Mouse (Mus musculus) right cerebral cortex, postnatal 4 days (tissue): ENCODE measurements around the gene Pafah1b2.

Source experiments
- DNase-seq: peaks from one replicate; pipeline ENCODE4 v3.0.0-alpha.2; 2022

Gene Pafah1b2

DNA sequence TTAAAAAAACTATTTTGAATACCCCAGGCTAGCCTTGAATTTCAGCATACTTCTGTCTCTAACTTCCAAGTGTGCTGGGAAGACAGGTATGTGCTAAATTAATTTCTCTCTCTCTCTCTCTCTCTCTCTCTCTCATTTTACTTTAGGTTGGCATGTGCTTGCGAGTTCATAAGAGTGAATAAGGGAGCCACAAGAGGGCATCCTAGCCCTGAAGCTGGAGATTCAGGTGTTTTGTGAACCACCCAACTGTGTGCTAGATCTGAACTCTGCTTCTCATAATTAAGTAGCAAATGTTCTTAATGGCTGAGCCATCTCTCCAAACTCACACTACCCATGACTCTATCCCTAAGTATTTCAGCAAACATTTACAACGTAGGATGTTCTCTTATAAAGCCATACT lies 35.6 kb downstream of the Pafah1b2 start:
- DNase-seq = no peak

DNA sequence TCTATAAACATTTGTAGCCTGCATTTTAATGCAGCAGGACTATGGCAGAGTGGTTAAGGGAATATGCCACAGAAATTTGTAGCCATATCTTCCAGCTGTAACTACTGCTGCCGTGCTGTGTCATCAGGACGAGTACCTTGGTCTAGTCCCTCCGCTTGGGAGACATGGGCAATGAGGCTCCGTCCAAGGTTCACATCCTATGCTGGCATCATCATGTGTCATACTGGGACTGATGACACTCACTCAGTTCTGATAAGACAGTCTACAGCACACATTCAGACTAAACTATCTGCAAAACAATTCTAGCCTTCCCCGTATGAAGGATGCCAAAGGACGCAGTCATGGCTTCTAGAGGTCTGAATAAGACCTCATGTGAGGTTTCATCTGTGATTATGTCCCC lies 48.9 kb downstream of the Pafah1b2 start:
- DNase-seq = no peak

DNA sequence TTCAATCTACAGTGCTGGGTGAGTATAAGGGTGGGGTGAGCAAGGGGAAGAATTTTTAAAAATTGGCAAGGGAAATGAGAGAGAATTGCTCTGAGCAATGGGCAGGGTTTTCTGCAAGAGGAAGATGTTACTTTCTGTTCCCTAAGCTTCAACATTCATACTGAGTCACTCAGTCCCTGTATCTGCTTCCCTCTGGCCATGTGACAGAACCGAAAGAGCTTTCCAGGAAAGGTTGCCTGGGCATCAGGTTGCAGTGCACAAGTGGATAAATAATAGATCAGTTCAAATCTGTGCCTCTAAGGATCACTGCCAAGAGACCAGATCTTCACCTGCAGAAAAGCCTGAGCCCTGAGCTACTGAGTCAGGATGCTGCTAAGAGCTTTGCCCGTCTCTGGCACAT lies 50.6 kb downstream of the Pafah1b2 start:
- no peak for DNase-seq

DNA sequence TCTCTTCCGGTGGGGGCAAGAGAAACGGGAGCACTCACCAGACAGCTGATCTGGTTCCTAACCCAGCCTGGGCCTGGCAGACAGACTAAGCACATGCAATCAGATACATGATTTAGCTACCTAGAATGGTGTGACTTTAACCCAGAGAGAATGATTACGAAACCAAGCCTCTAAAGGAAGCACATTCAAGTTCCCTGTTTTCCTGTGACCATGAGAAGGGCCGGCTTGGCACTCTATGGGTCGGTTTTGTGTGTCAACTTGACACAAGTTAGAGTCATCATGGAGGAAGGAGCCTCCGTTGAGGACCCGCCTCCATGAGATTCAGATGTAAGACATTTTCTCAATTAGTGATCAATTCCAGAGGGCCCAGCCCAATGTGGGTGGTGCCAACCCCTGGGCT lies 52.8 kb downstream of the Pafah1b2 start:
- DNase-seq = no peak

DNA sequence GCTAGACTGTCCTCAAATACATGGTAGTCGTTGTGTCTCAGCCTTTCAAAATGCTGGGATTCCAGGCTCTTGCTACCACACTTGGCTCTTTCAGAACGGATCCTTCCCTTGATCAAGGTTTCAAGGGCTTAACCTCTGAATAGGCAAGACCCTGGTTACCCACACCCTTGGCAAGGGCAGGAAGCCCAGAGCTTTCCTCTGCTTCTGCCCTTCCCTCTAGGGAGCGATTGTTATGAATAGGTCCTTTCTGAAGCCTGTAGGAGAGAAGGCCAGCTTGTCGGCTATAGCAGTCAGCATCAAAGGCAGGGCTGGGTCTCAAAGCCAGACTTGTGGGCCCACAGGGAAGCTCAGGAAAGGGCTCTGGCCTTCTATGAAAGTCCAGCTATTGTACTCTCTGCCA lies 53.6 kb downstream of the Pafah1b2 start:
- no peak for DNase-seq

DNA sequence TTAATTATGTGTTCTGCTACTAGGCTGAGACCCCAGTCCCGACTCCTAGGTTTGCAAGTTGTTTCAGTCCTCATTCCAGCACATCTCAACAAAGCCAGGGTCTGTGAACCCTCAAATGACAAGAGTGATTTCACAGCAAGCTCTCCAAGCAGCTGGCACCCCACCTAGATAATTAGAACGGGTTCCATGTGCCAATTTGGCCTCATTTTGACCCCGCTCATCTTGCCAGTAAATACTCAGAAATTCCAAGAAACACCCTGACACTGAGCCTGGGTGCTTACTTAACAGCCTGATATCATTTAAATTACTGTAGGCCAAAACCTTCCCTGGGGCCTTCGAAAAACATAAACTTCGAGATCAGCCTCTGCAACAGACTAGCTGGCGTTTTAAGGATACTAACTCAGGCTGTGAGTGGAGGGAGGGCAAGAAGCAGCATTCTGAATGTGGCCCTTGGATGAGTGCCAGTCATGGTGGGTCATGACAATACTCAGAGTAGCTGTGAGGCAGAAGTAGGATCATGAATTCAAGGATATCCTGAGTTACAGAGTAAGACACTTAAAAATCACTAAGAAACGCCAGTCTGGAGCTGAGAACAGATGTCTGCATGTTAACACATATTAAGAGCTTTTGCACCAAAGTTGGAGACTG lies 54.3 kb downstream of the Pafah1b2 start:
- no peak for DNase-seq

DNA sequence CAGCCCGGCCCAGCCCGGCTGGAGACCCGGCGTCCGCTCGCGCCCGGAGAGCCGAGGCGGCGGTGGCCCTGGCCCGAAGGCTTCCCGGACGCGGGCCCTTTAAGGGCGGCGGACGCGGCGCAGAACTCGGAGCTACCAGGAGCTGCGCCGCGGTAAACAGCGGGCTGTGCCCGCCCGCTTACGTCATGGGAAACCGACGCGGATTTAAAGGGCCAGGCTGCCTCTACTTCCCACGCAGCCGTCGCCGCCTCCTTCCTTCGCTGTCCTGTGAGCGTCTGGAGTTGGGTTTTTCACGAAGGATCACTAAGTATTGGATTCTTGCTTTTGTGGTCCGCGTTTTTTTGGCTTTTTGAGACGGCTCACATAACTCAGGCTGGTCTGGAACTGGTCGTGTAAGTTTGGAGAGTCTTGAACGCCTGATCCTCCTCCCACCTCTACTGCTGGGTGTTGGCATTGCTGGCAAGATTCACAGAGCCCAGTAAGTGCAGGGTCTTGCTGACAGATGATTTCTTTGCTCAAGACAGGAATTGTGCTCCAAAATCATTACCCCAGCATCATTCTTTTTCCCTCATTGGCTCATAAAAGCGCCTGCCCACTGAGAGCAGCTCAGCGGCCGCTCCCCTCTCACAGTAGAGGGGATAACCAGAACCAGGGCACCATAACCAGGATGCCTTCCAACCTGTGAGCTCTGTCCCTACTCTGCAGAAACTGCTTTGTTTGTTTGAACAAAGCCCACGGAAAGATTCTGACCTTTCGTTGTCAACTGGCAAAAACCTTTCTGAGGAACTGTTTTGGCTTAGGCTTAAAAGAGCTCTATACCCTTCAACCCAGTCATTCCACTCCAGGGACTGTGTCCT lies 57.2 kb downstream of the Pafah1b2 start, which contains the start of gene Sidt2:
Sidt2 (minus strand) TSS at position 152 of the 857 bp plus-strand sequence.
- peak; percentile 83 for DNase-seq

DNA sequence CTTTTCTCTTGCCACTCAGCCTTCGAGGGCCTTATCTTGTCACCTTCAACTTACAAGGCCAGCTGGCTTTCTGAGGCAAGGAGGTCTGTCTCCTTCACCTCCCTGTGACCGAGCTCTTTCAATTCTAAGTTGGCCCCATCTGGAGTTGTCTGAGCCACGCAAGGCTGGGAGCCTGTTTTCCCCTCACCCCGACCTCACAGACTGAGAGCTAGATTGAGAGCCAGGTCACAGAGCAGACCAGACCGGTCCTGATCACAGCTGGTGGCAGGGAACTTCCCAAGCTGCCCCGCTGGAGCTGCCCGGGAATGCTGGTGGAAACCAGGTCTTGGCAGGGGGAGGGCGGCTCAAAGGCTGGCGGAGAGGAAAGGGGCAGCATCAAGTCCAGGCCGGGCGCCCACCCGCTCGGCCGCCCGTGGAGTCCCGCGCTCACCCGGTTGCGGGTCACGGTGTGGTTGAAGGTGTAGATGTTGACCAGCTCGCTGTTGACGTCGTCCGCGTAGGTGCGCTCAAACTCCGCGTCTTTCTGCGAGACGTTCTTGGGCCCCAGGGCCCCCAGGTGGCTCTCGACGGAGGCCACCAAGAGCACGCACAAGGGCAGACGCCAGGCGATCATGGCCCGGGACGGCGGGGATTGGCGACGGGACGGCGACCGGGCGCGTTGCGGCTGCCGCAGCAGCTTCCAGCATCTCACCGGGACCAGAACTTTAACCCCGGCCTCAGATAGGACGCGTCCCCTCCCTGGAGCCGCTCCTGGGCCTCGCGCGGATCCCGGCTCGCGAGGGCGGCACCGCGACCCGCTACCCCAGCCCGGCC lies 58.0 kb downstream of the Pafah1b2 start:
- peak; percentile 31 for DNase-seq

DNA sequence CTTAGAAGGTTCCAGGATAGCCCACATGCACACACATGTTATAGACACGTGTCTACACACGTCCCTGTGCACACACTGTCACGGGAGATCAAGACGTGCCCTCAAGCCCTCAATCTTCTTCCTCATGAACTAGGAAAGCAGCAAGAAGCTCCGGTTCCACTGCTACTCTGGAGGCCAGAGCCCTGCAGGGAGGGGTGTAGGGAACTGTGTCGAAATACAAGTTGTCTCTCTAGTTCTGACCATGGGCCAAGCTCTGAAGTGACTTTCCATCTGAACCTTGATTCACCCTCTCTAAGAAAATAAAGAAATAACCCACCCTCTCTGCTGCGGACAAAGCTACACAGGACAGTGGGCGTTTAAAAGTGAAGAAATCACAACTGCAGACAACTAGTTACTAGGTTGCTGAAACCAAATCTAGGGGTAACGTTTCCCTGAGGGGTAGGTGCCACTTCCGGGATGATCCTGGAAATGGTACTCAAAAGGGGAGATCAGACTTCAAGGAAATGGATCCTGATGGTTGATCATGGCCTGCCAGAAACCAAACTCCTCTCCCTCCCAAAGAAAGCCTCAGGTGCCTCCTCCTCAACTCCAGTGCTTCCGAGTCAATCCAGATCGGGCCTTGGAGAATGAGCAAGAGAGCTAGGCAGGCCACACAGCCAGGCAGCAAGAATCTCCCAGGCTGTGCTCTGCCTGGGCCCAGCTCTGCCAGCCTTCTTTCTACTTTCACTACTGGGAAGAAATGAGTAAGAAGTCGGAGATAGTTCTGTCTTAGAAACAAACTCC lies 58.8 kb downstream of the Pafah1b2 start:
- DNase-seq = no peak

DNA sequence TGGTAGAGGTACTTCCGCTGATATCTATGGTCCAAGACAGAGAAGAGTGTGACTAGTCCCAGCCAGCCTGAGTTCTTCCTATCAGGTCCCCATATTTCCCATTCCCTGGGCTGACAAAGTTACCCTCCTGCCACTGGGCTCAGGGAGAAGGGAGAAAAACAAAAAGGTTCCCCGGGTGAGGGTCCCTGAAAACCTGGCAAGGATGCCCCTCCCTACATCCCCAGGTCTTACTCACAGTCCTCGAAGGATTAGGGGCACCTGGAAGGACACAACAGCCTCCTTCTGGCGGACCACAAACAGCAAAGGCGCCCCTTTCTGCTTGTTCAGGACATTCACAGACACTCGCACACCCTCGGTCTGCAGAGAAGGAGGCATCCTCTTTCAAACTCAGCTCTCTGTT lies 59.6 kb downstream of the Pafah1b2 start:
- no peak for DNase-seq

DNA sequence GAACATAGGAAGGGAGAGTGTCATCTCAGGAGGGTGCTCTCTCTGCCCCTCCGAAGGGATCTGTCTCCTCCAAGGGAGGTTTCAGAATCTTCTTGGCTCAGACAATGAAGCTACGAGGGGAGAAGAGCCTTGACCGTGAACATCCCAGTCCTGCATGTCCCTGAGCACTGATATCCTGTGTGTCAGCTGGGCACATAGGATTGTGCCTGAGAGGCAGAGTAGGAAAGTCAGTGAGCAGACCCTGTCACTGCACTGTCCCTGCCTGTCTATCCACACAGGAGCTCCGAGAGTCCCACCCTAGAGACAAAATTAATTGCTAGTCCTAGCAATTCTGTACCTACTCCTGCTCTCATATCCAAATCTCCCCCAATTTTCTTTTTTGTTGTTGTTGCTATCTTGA lies 60.4 kb downstream of the Pafah1b2 start:
- DNase-seq = no peak

DNA sequence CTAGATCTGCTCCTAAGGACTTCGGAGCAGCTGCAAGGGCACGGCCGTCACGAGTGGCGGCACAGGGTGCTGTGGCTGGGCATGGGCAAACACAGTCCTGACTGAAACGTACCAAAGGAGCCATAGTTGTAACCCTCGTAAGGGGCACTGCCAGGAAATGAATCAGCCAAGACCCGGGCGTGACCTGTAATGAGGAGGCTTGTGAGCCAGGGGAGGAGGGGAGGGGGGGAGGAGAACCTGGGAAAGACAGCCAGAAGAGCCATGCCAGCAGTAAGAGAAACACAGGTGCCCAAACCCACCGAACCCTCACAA lies 65.7 kb downstream of the Pafah1b2 start:
- no peak for DNase-seq

DNA sequence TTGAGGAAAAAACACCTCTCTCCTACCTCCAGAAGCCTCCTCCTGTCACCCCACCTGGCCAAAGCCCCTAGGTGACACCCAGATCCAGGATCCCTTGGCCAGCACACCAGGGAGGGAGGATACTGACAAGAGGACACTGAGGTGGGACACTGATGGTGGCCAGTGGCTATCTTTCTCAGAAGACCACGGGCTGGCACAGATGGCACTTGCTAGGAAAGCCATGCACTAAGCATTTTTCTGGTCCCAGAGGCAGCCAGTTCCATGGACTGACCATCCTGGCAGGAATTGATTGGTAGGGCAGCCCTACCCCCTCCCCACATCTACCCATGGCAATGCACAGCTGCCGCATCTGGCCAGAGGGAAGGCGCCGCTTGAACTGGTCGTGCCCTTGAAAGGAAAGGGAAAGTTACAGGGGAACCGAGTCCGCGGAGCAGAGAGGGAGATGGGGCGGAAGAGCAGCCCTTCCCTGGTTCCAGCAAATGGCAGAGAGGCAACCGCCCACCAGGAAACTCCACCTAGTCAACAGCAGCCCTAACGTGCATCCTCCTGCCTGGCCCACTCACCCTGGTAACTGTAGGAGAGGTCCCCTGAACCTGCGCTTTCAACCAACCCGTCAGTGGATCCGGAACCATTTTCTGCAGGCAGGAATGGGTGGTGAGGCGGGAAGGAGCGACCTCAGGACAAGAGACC lies 66.2 kb downstream of the Pafah1b2 start:
- no peak for DNase-seq

DNA sequence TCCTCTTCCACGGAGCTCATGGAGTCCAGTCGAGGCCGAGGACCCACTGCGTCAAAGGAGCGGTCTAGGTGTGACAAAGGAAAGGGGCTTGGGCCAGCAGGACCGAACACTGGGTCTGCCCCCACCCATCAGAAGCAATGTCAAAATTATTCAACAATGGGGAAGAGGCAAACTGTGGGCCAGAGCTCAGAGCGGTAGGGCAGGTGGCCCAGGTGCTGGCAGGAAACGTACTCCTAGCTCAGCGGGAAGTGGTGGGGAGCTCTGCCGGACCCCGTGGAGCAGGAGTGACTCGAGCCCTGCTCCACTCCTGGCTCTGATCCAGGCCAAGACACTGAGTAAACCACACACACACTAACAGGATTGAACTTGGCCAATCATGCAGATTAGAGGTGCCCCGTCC lies 66.8 kb downstream of the Pafah1b2 start:
- no peak for DNase-seq

DNA sequence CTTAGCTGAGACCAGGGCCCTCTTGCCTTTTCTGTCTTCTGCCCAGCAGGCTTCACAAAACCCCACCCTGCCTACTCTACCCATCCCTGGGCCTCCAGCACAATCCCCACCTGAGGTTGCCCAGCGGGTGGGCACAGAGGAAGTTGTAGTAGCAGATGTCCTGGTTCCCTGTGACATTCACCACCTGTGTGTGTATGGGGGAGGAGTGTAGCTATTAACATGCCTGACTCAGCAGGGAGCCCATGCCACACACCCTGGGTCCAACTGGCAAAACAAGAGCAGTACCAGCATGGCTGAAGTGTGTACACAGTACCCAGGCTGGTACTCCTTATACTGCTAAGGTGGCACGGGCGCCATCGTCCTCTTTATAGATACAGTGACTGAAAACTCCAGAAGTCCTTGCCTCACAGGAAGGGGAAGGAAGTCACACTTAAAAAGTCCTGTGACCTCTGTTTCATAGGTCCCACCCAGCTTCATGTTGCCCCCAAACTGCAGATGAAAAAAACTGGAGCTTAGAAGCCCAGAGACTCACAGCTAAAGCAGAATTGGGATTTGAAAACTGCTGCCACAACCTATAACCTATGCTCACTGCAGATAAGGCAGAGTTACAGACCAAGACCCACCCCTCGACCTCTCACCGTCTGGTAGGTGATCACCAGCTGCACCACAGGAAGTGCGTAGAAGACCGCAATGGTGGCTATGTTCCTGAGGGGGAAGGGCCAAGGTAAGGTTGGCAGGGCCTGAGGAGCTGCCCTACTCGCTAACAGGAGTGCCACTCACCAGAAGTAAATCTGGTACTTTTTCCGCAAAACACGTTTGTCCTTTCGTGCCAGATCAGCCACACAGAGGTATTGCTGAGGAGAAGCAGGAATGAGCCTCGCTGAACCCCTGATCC lies 67.7 kb downstream of the Pafah1b2 start:
- no peak for DNase-seq

DNA sequence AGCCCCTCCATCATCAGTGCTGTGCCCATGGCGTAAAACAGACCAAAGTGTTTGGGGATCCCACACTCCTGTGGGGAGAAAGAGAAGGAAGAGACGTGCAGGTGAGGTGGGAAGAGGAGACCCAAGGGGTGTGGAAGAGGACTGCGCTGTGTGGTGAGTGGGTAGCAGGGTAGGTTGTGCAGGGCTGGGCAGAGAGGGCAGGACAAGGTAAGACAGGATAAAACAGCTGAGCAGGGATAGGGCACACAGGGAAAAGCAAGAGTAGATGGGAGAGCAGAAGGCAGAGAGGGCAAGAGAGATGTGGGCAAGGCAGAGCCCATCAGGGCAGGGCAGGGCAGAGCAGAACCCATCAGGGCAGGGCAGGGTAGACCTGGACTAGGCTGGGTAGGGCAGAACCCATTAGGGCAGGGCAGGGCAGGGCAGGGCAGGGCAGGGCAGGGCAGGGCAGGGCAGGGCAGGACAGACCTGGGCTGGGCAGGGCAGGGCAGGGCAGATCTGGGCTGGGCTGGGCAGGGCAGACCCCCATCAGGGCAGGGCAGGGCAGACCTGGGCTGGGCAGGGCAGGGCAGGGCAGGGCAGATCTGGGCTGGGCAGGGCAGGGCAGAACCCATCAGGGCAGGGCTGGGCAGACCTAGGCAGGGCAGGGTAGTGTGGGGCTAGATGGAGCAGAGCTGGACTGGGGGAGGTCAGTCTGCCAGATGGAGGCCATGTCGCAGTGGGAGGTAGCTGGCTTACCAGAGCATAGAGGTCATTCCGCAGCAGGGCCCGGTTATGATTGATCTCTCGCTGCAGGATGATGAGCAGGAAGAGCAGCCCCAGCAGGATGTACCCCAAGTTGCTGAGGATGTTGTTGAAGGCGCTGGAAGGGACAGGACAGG lies 68.6 kb downstream of the Pafah1b2 start:
- no peak for DNase-seq

DNA sequence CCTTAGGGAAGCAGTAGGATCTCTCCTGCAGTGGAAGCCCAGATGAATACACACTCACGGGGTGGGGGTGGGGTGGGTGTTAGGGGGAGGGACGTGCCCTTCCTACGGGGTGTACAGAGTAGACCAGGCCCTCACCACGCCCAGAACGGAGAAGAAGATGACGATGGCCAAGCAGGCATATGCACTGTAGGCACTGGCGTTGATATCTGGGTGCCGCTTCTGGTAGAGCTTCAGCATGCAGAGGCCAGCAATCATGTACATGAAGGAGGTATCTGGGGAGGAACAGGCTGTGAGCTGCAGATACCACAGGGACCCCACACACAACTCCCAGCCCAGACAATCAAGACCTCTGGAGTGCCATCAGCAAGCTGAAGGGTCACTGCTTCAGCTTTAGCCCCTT lies 69.6 kb downstream of the Pafah1b2 start:
- DNase-seq = no peak

DNA sequence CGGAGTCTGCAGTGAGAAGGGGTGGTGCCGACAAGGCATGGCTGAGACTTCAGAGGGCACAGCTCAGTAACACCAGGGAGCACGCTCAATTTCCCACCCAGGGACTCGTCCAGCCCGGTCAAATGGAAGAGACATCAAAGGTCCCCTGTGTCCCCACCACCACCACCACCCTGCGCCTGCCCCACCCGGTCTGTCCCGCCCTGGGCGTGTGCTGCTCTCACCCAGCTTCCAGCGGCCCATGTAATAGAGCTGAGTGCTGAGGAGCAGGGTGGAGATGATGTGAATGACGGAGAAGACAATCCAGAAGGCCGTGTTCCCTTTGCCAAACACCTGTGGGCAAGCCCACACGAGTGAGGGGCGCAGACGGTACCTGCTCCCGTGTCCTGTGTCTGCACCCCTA lies 70.0 kb downstream of the Pafah1b2 start:
- DNase-seq = no peak

DNA sequence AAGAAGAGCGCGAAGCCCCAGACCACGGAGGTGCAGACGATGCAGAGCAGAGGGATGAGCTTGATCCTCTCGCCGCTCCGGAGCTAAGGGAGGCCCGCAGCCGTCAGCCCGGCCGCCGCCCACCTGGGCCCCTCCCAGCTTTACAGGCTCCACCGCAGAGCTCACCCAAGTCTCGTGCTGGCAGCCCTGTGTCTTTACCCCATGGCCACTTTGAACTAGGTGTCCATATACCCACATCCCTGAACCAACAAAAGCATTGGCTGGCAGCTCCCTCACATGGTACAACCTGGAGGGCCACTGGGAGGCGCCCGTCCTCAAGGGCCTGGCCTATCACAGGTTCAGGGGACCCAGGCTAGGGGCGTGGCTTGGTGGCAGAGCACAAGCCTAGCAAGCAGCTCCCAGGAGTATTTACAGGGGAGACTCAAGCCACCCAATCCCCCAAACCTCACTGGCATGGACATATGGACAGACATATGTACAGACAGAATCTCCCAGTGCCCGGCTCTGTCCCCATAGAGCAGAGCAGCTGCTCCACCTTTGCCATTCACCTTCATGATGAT lies 71.1 kb downstream of the Pafah1b2 start:
- no peak for DNase-seq

DNA sequence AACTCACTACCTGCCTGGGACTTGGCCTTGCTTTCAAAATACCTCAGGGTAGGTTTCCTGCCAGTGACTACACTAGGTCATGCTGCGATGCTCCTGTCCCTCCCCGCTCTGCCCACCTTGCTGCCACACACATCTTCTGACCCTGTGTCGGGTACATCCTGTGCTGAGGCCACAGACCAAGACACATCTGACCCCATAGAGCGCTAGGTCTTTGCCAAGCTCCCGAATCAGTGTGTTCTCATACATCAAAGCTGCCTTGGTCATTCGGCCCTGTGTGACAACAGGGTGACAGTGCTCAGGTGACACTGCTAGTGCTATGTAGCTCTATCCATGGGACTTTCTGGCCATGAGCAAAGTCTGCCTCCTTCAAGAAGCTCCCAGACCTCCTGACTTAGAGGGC lies 72.7 kb downstream of the Pafah1b2 start:
- no peak for DNase-seq
